Mouse (Mus musculus) small intestine, adult 2 months (tissue): ENCODE data around the gene Nfia.

ENCODE experiments used
- CTCF ChIP-seq: fragments of 200-500 bp; IDR thresholded peaks from 2 replicates; pipeline ENCODE4 v1.5.1; 2012; ENCODE audit warnings: low read depth, mild to moderate bottlenecking, control low read depth, inconsistent platforms, low read length, moderate library complexity, mixed read lengths; ENCODE audit not compliant: insufficient replicate concordance, insufficient read length; ENCODE audit errors: extremely low read depth
- POLR2A ChIP-seq: fragments of 200-500 bp; IDR thresholded peaks from 2 replicates; pipeline ENCODE4 v1.6.1; 2012; ENCODE audit warnings: low read depth, mild to moderate bottlenecking, control low read depth, inconsistent platforms, low read length, moderate library complexity

DNA sequence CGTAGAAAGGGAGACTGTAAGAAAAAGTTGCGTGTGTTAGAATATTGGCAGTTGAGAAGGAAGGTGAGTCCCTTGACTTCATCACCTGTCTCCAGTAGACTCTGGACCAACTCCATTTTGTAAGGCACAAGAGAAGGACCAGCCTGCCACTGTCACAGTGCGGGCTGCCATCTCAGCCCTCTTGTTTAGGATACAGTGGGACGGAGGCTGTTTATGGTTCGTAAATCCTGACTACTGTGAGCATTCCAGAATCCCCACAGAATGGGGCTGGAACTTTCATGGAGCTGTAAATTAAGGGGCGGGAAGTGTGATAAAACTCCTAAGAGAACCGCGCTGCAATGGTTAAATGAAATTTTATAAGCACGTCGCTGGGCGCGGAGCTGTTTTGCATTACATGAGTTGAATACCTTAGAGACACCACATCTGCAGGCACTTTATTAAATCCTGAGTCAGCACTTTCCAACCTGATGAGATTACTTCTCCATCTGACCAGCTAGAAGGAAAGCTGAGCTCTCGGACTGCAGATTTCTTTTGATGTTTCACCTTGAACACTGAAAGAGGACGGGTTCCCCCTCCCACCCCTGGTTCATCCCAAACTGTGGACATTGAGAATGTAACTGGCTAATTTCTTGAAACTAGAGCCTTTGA is 334.0 kb downstream of the Nfia start:
- TF ChIP-seq POLR2A, result no peak
- no peak for TF ChIP-seq CTCF
